Mouse (Mus musculus): Measurements from ENCODE around the gene Mfsd2a. TPM values are rescaled to one million over a fixed set of nuclear protein-coding genes. Genes with fewer than 3 reads are reported as not detected.

Mfsd2a gene
- polyA plus RNA-seq (2014; fragmentation: Nextera tagmentation; extraction: Ambion mirVana) = 0.38 and 0.42 TPM in 2 replicates

- H3K4me2 ChIP-seq (ENCODE audit: low read length) = peak within 1 kb of the TSS; percentile 98
- WGBS = 1% methylated on average over 27 of the region's 27 CpGs
- H3K27ac ChIP-seq (replicated peaks in 1 of 2; ENCODE audit: control insufficient read depth in 1 of 2, insufficient read depth in 1 of 2, low read depth in 2 of 2, low read length in 2 of 2) = no peak within 1 kb of the TSS
- H3K27me3 ChIP-seq (ENCODE audit: control insufficient read depth, insufficient read depth, low read length) = peaks cover 37% of the 10 kb centered on the region
- H3K4me3 ChIP-seq (ENCODE audit: control insufficient read depth in 1 of 2, insufficient read depth in 1 of 2, low read depth in 1 of 2, low read length in 2 of 2) = peak within 1 kb of the TSS; percentile 40 to 53
- peak; percentile 33; the same call in 1 of the 2 replicates for ATAC-seq (ENCODE audit: insufficient number of reproducible peaks, insufficient read depth, low FRiP score, low read depth)
- peaks cover 15 to 27% of the 10 kb centered on the region in 2 experiments for H3K4me1 ChIP-seq (ENCODE audit: control insufficient read depth in 2 of 2, insufficient read depth in 2 of 2, low read length in 2 of 2)
- H3K36me3 ChIP-seq (ENCODE audit: control insufficient read depth, insufficient read depth, low read length) = no peaks in the 10 kb centered on the region
- H3K9ac ChIP-seq (ENCODE audit: low read length) = peak within 1 kb of the TSS; percentile 61
- H3K9me3 ChIP-seq (ENCODE audit: control insufficient read depth, low read length) = no peaks in the 10 kb centered on the region
These were observed at the start of gene Mfsd2a for GRCm38 (mm10) chr4:122961100-122961567. Gene Mfsd2a, minus strand, starts transcription at chr4:122961188.

- H3K4me2 ChIP-seq (ENCODE audit: low read length) = peak overlapping the region; percentile 6; the same call in 1 of the 2 replicates
- H3K9ac ChIP-seq (ENCODE audit: low read length) = no peak overlapping the region
- H3K9me3 ChIP-seq (ENCODE audit: control insufficient read depth, low read length) = no peaks in the 10 kb centered on the region
- H3K4me1 ChIP-seq (ENCODE audit: control insufficient read depth in 2 of 2, insufficient read depth in 2 of 2, low read length in 2 of 2) = peaks cover 7 to 11% of the 10 kb centered on the region in 2 experiments; a peak in 3 of 4 replicates
- ATAC-seq (ENCODE audit: insufficient number of reproducible peaks, insufficient read depth, low FRiP score, low read depth) = no peak
- whole genome bisulfite sequencing = 24% methylated on average over 15 of the region's 15 CpGs
- peaks cover 23% of the 10 kb centered on the region for H3K27me3 ChIP-seq (ENCODE audit: control insufficient read depth, insufficient read depth, low read length)
- H3K4me3 ChIP-seq (ENCODE audit: control insufficient read depth in 1 of 2, insufficient read depth in 1 of 2, low read depth in 1 of 2, low read length in 2 of 2) = no peak overlapping the region
- H3K36me3 ChIP-seq (ENCODE audit: control insufficient read depth, insufficient read depth, low read length) = no peaks in the 10 kb centered on the region
- H3K27ac ChIP-seq (replicated peaks in 1 of 2; ENCODE audit: control insufficient read depth in 1 of 2, insufficient read depth in 1 of 2, low read depth in 2 of 2, low read length in 2 of 2) = no peak overlapping the region
These were observed 44.3 kb upstream of the Mfsd2a start for GRCm38 (mm10) chr4:123005054-123005966.

GRCm38 (mm10) chr4:123000617-123001342 is 39.8 kb upstream of the Mfsd2a start:
- Histone ChIP-seq H3K36me3 (ENCODE audit: control insufficient read depth, insufficient read depth, low read length) (no peaks in the 10 kb centered on the region), H3K4me3 (ENCODE audit: control insufficient read depth in 1 of 2, insufficient read depth in 1 of 2, low read depth in 1 of 2, low read length in 2 of 2) (no peak overlapping the region), H3K27me3 (ENCODE audit: control insufficient read depth, insufficient read depth, low read length) (peaks cover 63% of the 10 kb centered on the region), H3K9ac (ENCODE audit: low read length) (no peak overlapping the region), H3K4me2 (ENCODE audit: low read length) (no peak overlapping the region), H3K27ac (replicated peaks in 1 of 2; ENCODE audit: control insufficient read depth in 1 of 2, insufficient read depth in 1 of 2, low read depth in 2 of 2, low read length in 2 of 2) (no peak overlapping the region), H3K9me3 (ENCODE audit: control insufficient read depth, low read length) (no peaks in the 10 kb centered on the region), H3K4me1 (ENCODE audit: control insufficient read depth in 2 of 2, insufficient read depth in 2 of 2, low read length in 2 of 2) (peaks cover 7 to 16% of the 10 kb centered on the region in 2 experiments; a peak in 3 of 4 replicates)
- WGBS = 41% methylated on average over 17 of the region's 17 CpGs
- no peak for ATAC-seq (ENCODE audit: insufficient number of reproducible peaks, insufficient read depth, low FRiP score, low read depth)

- Histone ChIP-seq H3K9me3 (ENCODE audit: control insufficient read depth, low read length) (no peaks in the 10 kb centered on the region), H3K4me3 (ENCODE audit: control insufficient read depth in 1 of 2, insufficient read depth in 1 of 2, low read depth in 1 of 2, low read length in 2 of 2) (no peak overlapping the region), H3K36me3 (ENCODE audit: control insufficient read depth, insufficient read depth, low read length) (no peaks in the 10 kb centered on the region), H3K9ac (ENCODE audit: low read length) (no peak overlapping the region), H3K4me2 (ENCODE audit: low read length) (no peak overlapping the region), H3K4me1 (ENCODE audit: control insufficient read depth in 2 of 2, insufficient read depth in 2 of 2, low read length in 2 of 2) (peaks cover 3 to 10% of the 10 kb centered on the region in 2 experiments; a peak in 3 of 4 replicates), H3K27me3 (ENCODE audit: control insufficient read depth, insufficient read depth, low read length) (peaks cover 62% of the 10 kb centered on the region), H3K27ac (replicated peaks in 1 of 2; ENCODE audit: control insufficient read depth in 1 of 2, insufficient read depth in 1 of 2, low read depth in 2 of 2, low read length in 2 of 2) (no peak overlapping the region)
- WGBS = 71% methylated on average over 14 of the region's 14 CpGs
- ATAC-seq (ENCODE audit: insufficient number of reproducible peaks, insufficient read depth, low FRiP score, low read depth) = no peak
These were observed 39.1 kb upstream of the Mfsd2a start for GRCm38 (mm10) chr4:123000130-123000529.

- WGBS = 40% methylated on average over 4 of the region's 4 CpGs
- H3K36me3 ChIP-seq (ENCODE audit: control insufficient read depth, insufficient read depth, low read length) = no peaks in the 10 kb centered on the region
- H3K4me2 ChIP-seq (ENCODE audit: low read length) = no peak overlapping the region
- H3K4me3 ChIP-seq (ENCODE audit: control insufficient read depth in 1 of 2, insufficient read depth in 1 of 2, low read depth in 1 of 2, low read length in 2 of 2) = no peak overlapping the region
- no peak overlapping the region for H3K9ac ChIP-seq (ENCODE audit: low read length)
- peaks cover 65% of the 10 kb centered on the region for H3K27me3 ChIP-seq (ENCODE audit: control insufficient read depth, insufficient read depth, low read length)
- no peak for ATAC-seq (ENCODE audit: insufficient number of reproducible peaks, insufficient read depth, low FRiP score, low read depth)
- no peak overlapping the region for H3K27ac ChIP-seq (replicated peaks in 1 of 2; ENCODE audit: control insufficient read depth in 1 of 2, insufficient read depth in 1 of 2, low read depth in 2 of 2, low read length in 2 of 2)
- no peaks in the 10 kb centered on the region for H3K9me3 ChIP-seq (ENCODE audit: control insufficient read depth, low read length)
- H3K4me1 ChIP-seq (ENCODE audit: control insufficient read depth in 2 of 2, insufficient read depth in 2 of 2, low read length in 2 of 2) = peaks cover 0 to 5% of the 10 kb centered on the region in 2 experiments; a peak in 1 of 4 replicates
These were observed 38.3 kb upstream of the Mfsd2a start for GRCm38 (mm10) chr4:122999263-122999691.

- Histone ChIP-seq H3K9me3 (ENCODE audit: control insufficient read depth, low read length) (no peaks in the 10 kb centered on the region), H3K9ac (ENCODE audit: low read length) (no peak overlapping the region), H3K36me3 (ENCODE audit: control insufficient read depth, insufficient read depth, low read length) (no peaks in the 10 kb centered on the region), H3K4me3 (ENCODE audit: control insufficient read depth in 1 of 2, insufficient read depth in 1 of 2, low read depth in 1 of 2, low read length in 2 of 2) (no peak overlapping the region), H3K4me2 (ENCODE audit: low read length) (no peak overlapping the region), H3K4me1 (ENCODE audit: control insufficient read depth in 2 of 2, insufficient read depth in 2 of 2, low read length in 2 of 2) (peaks cover 0 to 5% of the 10 kb centered on the region in 2 experiments; a peak in 1 of 4 replicates), H3K27ac (replicated peaks in 1 of 2; ENCODE audit: control insufficient read depth in 1 of 2, insufficient read depth in 1 of 2, low read depth in 2 of 2, low read length in 2 of 2) (no peak overlapping the region), H3K27me3 (ENCODE audit: control insufficient read depth, insufficient read depth, low read length) (peaks cover 66% of the 10 kb centered on the region)
- no peak for ATAC-seq (ENCODE audit: insufficient number of reproducible peaks, insufficient read depth, low FRiP score, low read depth)
- WGBS = 23% methylated on average over 12 of the region's 12 CpGs
These were observed 37.7 kb upstream of the Mfsd2a start for GRCm38 (mm10) chr4:122998537-122999262.
